Mouse (Mus musculus) layer of hippocampus, postnatal 10 days (tissue): Measurements from ENCODE around the gene Kmt2b. TPM values are rescaled to one million over a fixed set of nuclear protein-coding genes. Genes with fewer than 3 reads are reported as not detected.

Source experiments
- DNase-seq, 2 experiments: peaks; one replicate each; pipeline ENCODE4 v3.0.0; 2021; ENCODE audit warnings: low spot score in 2 of 2
- microRNA-seq, 2 experiments: library from miRNA; unstranded; fragments of <30 nt; microRNA quantifications; one replicate each; pipeline ENCODE4 v1.2.0; 2021
- total RNA-seq, 2 experiments: library from RNA; stranded (reverse); gene quantifications; 2 replicates each; pipeline ENCODE4 v1.2.3; 2021

The Kmt2b gene
- total RNA-seq, 2 experiments from 2014 or later = 57.8 to 59.8 TPM

- no peak for DNase-seq
Measured at GRCm38 (mm10) chr7:30549880-30550279, 38.6 kb downstream of the Kmt2b start.

GRCm38 (mm10) chr7:30544327-30544726, 44.2 kb downstream of the Kmt2b start:
- DNase-seq = no peak

- no peak for DNase-seq
Measured at GRCm38 (mm10) chr7:30540572-30540971, 48.0 kb downstream of the Kmt2b start.

GRCm38 (mm10) chr7:30534633-30535577, 53.6 kb downstream of the Kmt2b start, which contains the start of gene Arhgap33:
Gene Arhgap33 (minus strand): TSS chr7:30535060.
- peak; percentile 96 to 98 for DNase-seq

- peak; percentile 44 to 59 for DNase-seq
Measured at GRCm38 (mm10) chr7:30533941-30534632, 54.4 kb downstream of the Kmt2b start.

GRCm38 (mm10) chr7:30532931-30533330, 55.6 kb downstream of the Kmt2b start:
- DNase-seq = no peak

GRCm38 (mm10) chr7:30531291-30531815, 57.2 kb downstream of the Kmt2b start:
- DNase-seq = no peak

GRCm38 (mm10) chr7:30526981-30527380, 61.5 kb downstream of the Kmt2b start:
- no peak for DNase-seq

GRCm38 (mm10) chr7:30526399-30526798, 62.1 kb downstream of the Kmt2b start:
- no peak for DNase-seq

- DNase-seq = no peak
Measured at GRCm38 (mm10) chr7:30525954-30526353, 62.6 kb downstream of the Kmt2b start.

- no peak for DNase-seq
Measured at GRCm38 (mm10) chr7:30524487-30524886, 64.0 kb downstream of the Kmt2b start.

- DNase-seq = no peak
Measured at GRCm38 (mm10) chr7:30522871-30523270, 65.7 kb downstream of the Kmt2b start.

GRCm38 (mm10) chr7:30520856-30521255, 67.7 kb downstream of the Kmt2b start:
- DNase-seq = no peak

- no peak for DNase-seq
Measured at GRCm38 (mm10) chr7:30520396-30520795, 68.1 kb downstream of the Kmt2b start.

Small RNA genes within 50 kb of the gene (microRNA-seq; reads per million reads assigned to microRNA genes)
- gene Gm38670 (0 to 0.45 reads per million in 2 experiments), gene Mir3569 (0.67 to 0.98 reads per million in 2 experiments)

Other genes with a start within 250 kb of the Kmt2b start
- gene Lrfn3, start 226.0 kb downstream of the Kmt2b start, total RNA-seq = 10 to 100 TPM; 42.8 to 43.6 TPM
- 10 to 100 TPM; 21.9 to 24.0 TPM for gene Tyrobp, start 175.0 kb downstream of the Kmt2b start, total RNA-seq
- gene Hcst, start 168.9 kb downstream of the Kmt2b start, total RNA-seq = 1 to 10 TPM in 1 of 2 experiments, under 1 TPM in 1; 0.91 to 1.8 TPM
- 1 to 10 TPM; 2.2 to 3.0 TPM for gene Nfkbid, start 167.0 kb downstream of the Kmt2b start, total RNA-seq
- 100 to 1,000 TPM; 831 to 849 TPM for gene Aplp1, start 143.2 kb downstream of the Kmt2b start, total RNA-seq
- 1 to 10 TPM; 3.9 to 5.3 TPM for gene Kirrel2, start 131.0 kb downstream of the Kmt2b start, total RNA-seq
- gene Nphs1, start 130.4 kb downstream of the Kmt2b start, total RNA-seq = under 1 TPM; 0.55 to 0.62 TPM
- gene Prodh2, start 95.1 kb downstream of the Kmt2b start, total RNA-seq = under 1 TPM in 1 of 2 experiments, not detected in 1; 0.69 TPM
- 100 to 1,000 TPM; 218 to 232 TPM for gene Arhgap33, start 53.7 kb downstream of the Kmt2b start, total RNA-seq
- gene Hspb6, start 36.5 kb downstream of the Kmt2b start, total RNA-seq = 1 to 10 TPM; 5.3 to 5.6 TPM
- gene Proser3, start 36.4 kb downstream of the Kmt2b start, total RNA-seq = 1 to 10 TPM; 3.4 to 4.4 TPM
- 10 to 100 TPM; 28.2 to 36.6 TPM for gene Lin37, start 28.9 kb downstream of the Kmt2b start, total RNA-seq
- 10 to 100 TPM; 49.4 to 52.5 TPM for gene U2af1l4, start 25.4 kb downstream of the Kmt2b start, total RNA-seq
- gene Gm49396, start 25.4 kb downstream of the Kmt2b start, total RNA-seq = 1 to 10 TPM; 4.8 to 5.8 TPM
- 10 to 100 TPM; 79.4 to 87.1 TPM for gene Psenen, start 25.1 kb downstream of the Kmt2b start, total RNA-seq
- gene Igflr1, start 23.3 kb downstream of the Kmt2b start, total RNA-seq = 1 to 10 TPM; 2.4 to 2.8 TPM
- not detected for gene Zbtb32, start 10.2 kb upstream of the Kmt2b start, total RNA-seq
- under 1 TPM; 0.22 to 0.34 TPM for gene Upk1a, start 24.1 kb upstream of the Kmt2b start, total RNA-seq
- 100 to 1,000 TPM; 719 to 852 TPM for gene Cox6b1, start 37.4 kb upstream of the Kmt2b start, total RNA-seq
- not detected for gene Etv2, start 47.1 kb upstream of the Kmt2b start, total RNA-seq
- 10 to 100 TPM; 75.3 to 79.9 TPM for gene Rbm42, start 61.6 kb upstream of the Kmt2b start, total RNA-seq
- 1 to 10 TPM; 7.0 to 7.4 TPM for gene Haus5, start 76.3 kb upstream of the Kmt2b start, total RNA-seq
- gene Pmis2, start 82.9 kb upstream of the Kmt2b start, total RNA-seq = not detected
- gene 2200002J24Rik, start 110.2 kb upstream of the Kmt2b start, total RNA-seq = not detected
- 1 to 10 TPM; 3.1 to 3.8 TPM for gene Atp4a, start 123.5 kb upstream of the Kmt2b start, total RNA-seq
- 100 to 1,000 TPM; 117 to 141 TPM for gene Tmem147, start 140.8 kb upstream of the Kmt2b start, total RNA-seq
- gene Gapdhs, start 155.0 kb upstream of the Kmt2b start, total RNA-seq = not detected
- gene Sbsn, start 162.7 kb upstream of the Kmt2b start, total RNA-seq = 10 to 100 TPM in 1 of 2 experiments, 1 to 10 TPM in 1; 7.7 to 10.4 TPM
- gene Dmkn, start 175.0 kb upstream of the Kmt2b start, total RNA-seq = 1 to 10 TPM; 1.2 to 1.5 TPM
- not detected for gene Krtdap, start 199.2 kb upstream of the Kmt2b start, total RNA-seq
- under 1 TPM in 1 of 2 experiments, not detected in 1; 0.25 TPM for gene Ffar2, start 235.0 kb upstream of the Kmt2b start, total RNA-seq